Mouse (Mus musculus) MEL (cell line): ENCODE results near the gene Gm17720. TPM values are rescaled to one million over a fixed set of nuclear protein-coding genes. Genes with fewer than 3 reads are reported as not detected.
A peak's percentile ranks its signal among the peaks of the same experiment; 100 is the strongest.

Source experiments
- DNase-seq: peaks from one replicate; pipeline ENCODE4 v3.0.0; 2011; ENCODE audit warnings: low read depth, low spot score
- H3K27ac ChIP-seq: 2 replicates; pipeline ENCODE4 v1.5.1; 2012; ENCODE audit warnings: low read depth, mild to moderate bottlenecking, control low read depth, low read length, moderate library complexity; ENCODE audit not compliant: control insufficient read depth
- H3K27me3 ChIP-seq, 2 experiments: fragments of 150-350 bp in 1 of 2; sonication (generic) in 1 of 2; 2 replicates each; pipeline ENCODE4 v1.6.1; 2012; ENCODE audit warnings: low read length in 2 of 2, mild to moderate bottlenecking in 2 of 2, improper control_type of control experiment in 1 of 2, moderate library complexity in 1 of 2; ENCODE audit not compliant: insufficient read depth in 2 of 2, control insufficient read depth in 1 of 2
- H3K36me3 ChIP-seq, 2 experiments: 2 replicates each; pipeline ENCODE4 v1.6.1; 2012 to 2014; ENCODE audit warnings: low read length in 2 of 2, improper control_type of control experiment in 1 of 2, inconsistent platforms in 1 of 2, mild to moderate bottlenecking in 1 of 2; ENCODE audit not compliant: insufficient read depth in 2 of 2, control insufficient read depth in 1 of 2
- H3K4me1 ChIP-seq, 2 experiments: fragments of 150-350 bp in 1 of 2; sonication (generic) in 1 of 2; 2 replicates each; pipeline ENCODE4 v1.6.1; 2012; ENCODE audit warnings: low read length in 2 of 2, improper control_type of control experiment in 1 of 2, mild to moderate bottlenecking in 1 of 2; ENCODE audit not compliant: insufficient read depth in 2 of 2, control insufficient read depth in 1 of 2
- H3K4me3 ChIP-seq, 2 experiments: fragments of 150-350 bp in 1 of 2; sonication (generic) in 1 of 2; 2 replicates each; pipeline ENCODE4 v1.5.1; 2012; ENCODE audit warnings: low read depth in 2 of 2, low read length in 2 of 2, mild to moderate bottlenecking in 2 of 2, moderate library complexity in 2 of 2, control low read depth in 1 of 2, improper control_type of control experiment in 1 of 2; ENCODE audit not compliant: control insufficient read depth in 1 of 2, insufficient read depth in 1 of 2
- H3K79me2 ChIP-seq: 2 replicates; pipeline ENCODE4 v1.6.1; 2012; ENCODE audit warnings: mild to moderate bottlenecking, low read length, moderate library complexity; ENCODE audit not compliant: control insufficient read depth, poor library complexity, insufficient read depth
- H3K9ac ChIP-seq: 2 replicates; pipeline ENCODE4 v1.6.1; 2012; ENCODE audit warnings: low read depth, mild to moderate bottlenecking, control low read depth, low read length, moderate library complexity; ENCODE audit not compliant: control insufficient read depth, poor library complexity, severe bottlenecking
- H3K9me3 ChIP-seq: fragments of 150-350 bp; sonication (generic); replicated peaks from 2 replicates; pipeline ENCODE4 v1.6.1; 2012; ENCODE audit warnings: mild to moderate bottlenecking, low read length, improper control_type of control experiment, moderate library complexity; ENCODE audit not compliant: insufficient read depth
- CHD1 ChIP-seq: IDR thresholded peaks from 2 replicates; pipeline ENCODE4 v1.6.1; 2012; ENCODE audit warnings: low read depth, mild to moderate bottlenecking, inconsistent platforms, low read length, improper control_type of control experiment
- CTCF ChIP-seq, 3 experiments: IDR thresholded peaks in 2 of 3; conservative IDR thresholded peaks in 1 of 3; 2 replicates each; pipeline ENCODE4 v1.5.1; 2011 to 2012; ENCODE audit warnings: low read length in 3 of 3, low read depth in 2 of 3, mild to moderate bottlenecking in 2 of 3, improper control_type of control experiment in 1 of 3, inconsistent platforms in 1 of 3, mixed read lengths in 1 of 3, moderate library complexity in 1 of 3; ENCODE audit not compliant: control insufficient read depth in 1 of 3, insufficient read depth in 1 of 3, poor library complexity in 1 of 3, severe bottlenecking in 1 of 3
- ELF1 ChIP-seq: IDR thresholded peaks from 2 replicates; pipeline ENCODE4 v1.6.1; 2014; ENCODE audit warnings: low read depth, mild to moderate bottlenecking, inconsistent platforms, low read length, improper control_type of control experiment, moderate library complexity
- EP300 ChIP-seq, 2 experiments: IDR thresholded peaks; 2 replicates each; pipeline ENCODE4 v1.6.1; 2011; ENCODE audit warnings: improper control_type of control experiment in 2 of 2, low read length in 2 of 2, low read depth in 1 of 2, mild to moderate bottlenecking in 1 of 2
- GATA1 ChIP-seq: IDR thresholded peaks from 2 replicates; pipeline ENCODE4 v1.6.1; 2011; ENCODE audit warnings: low read depth, low read length, improper control_type of control experiment
- MAFK ChIP-seq: IDR thresholded peaks from 2 replicates; pipeline ENCODE4 v1.6.1; 2011; ENCODE audit warnings: low read depth, mild to moderate bottlenecking, low read length, improper control_type of control experiment, borderline replicate concordance
- MAZ ChIP-seq: IDR thresholded peaks from 2 replicates; pipeline ENCODE4 v1.6.1; 2012; ENCODE audit warnings: low read depth, mild to moderate bottlenecking, inconsistent platforms, low read length, improper control_type of control experiment
- MEF2A ChIP-seq: IDR thresholded peaks from 2 replicates; pipeline ENCODE4 v1.6.1; 2014; ENCODE audit warnings: low read depth, mild to moderate bottlenecking, inconsistent platforms, low read length, improper control_type of control experiment; ENCODE audit not compliant: poor library complexity, insufficient replicate concordance, severe bottlenecking; ENCODE audit errors: extremely low read depth
- MXI1 ChIP-seq: IDR thresholded peaks from 2 replicates; pipeline ENCODE4 v1.6.1; 2011; ENCODE audit warnings: mild to moderate bottlenecking, low read depth, low read length, improper control_type of control experiment
- NELFE ChIP-seq: IDR thresholded peaks from 2 replicates; pipeline ENCODE4 v1.6.1; 2011; ENCODE audit warnings: low read depth, low read length, improper control_type of control experiment
- NRF1 ChIP-seq: IDR thresholded peaks from 2 replicates; pipeline ENCODE4 v1.6.1; 2014; ENCODE audit warnings: low read depth, mild to moderate bottlenecking, inconsistent platforms, low read length, improper control_type of control experiment, moderate library complexity; ENCODE audit not compliant: poor library complexity, insufficient read depth, severe bottlenecking
- POLR2A ChIP-seq, 2 experiments: IDR thresholded peaks; 2 replicates each; pipeline ENCODE4 v1.6.1; 2011 to 2012; ENCODE audit warnings: low read length in 2 of 2, mild to moderate bottlenecking in 2 of 2, control low read depth in 1 of 2, improper control_type of control experiment in 1 of 2, low read depth in 1 of 2, moderate library complexity in 1 of 2; ENCODE audit not compliant: control insufficient read depth in 1 of 2, insufficient read depth in 1 of 2, poor library complexity in 1 of 2
- POLR2AphosphoS2 ChIP-seq: IDR thresholded peaks from 2 replicates; pipeline ENCODE4 v1.6.1; 2011; ENCODE audit warnings: low read length, improper control_type of control experiment
- RCOR1 ChIP-seq: IDR thresholded peaks from 2 replicates; pipeline ENCODE4 v1.6.1; 2012; ENCODE audit warnings: low read depth, mild to moderate bottlenecking, inconsistent platforms, low read length, improper control_type of control experiment
- TCF12 ChIP-seq: IDR thresholded peaks from 2 replicates; pipeline ENCODE4 v1.6.1; 2014; ENCODE audit warnings: low read depth, mild to moderate bottlenecking, inconsistent platforms, low read length, improper control_type of control experiment, moderate library complexity
- USF2 ChIP-seq, 2 experiments: IDR thresholded peaks; 2 replicates each; pipeline ENCODE4 v1.6.1; 2011 to 2012; ENCODE audit warnings: improper control_type of control experiment in 2 of 2, low read length in 2 of 2, borderline replicate concordance in 1 of 2, inconsistent platforms in 1 of 2, low read depth in 1 of 2, mild to moderate bottlenecking in 1 of 2; ENCODE audit not compliant: insufficient read depth in 1 of 2
- ZMIZ1 ChIP-seq: IDR thresholded peaks from 2 replicates; pipeline ENCODE4 v1.6.1; 2012; ENCODE audit warnings: low read depth, mild to moderate bottlenecking, inconsistent platforms, low read length, improper control_type of control experiment, moderate library complexity
- polyA plus RNA-seq, 2 experiments: library from polyadenylated mRNA; stranded (reverse) in 1 of 2; unstranded in 1 of 2; fragments of >175 nt in 1 of 2; fragments of >200 nt in 1 of 2; gene quantifications; 2 replicates each; pipeline versions ENCODE4 v1.2.1 to v1.2.4; 2012; ENCODE audit warnings: low replicate concordance in 2 of 2, low read depth in 1 of 2; ENCODE audit not compliant: insufficient read length in 2 of 2, insufficient read depth in 1 of 2, missing spikeins in 1 of 2
- total RNA-seq: library from RNA; depleted of rRNA; stranded (reverse); fragments of 300-350 nt; gene quantifications from 2 replicates; pipeline ENCODE4 v1.2.3, GENCODE M21; 2012

Gm17720 gene
- total and polyA plus RNA-seq, 3 experiments = not detected

GRCm38 (mm10) chr8:110119715-110120114 lies 17.2 kb upstream of the Gm17720 start:
- Histone ChIP-seq H3K9ac (no peak overlapping the region), H3K27ac (no peak overlapping the region), H3K79me2 (no peaks in the 10 kb centered on the region), H3K4me1 (no peaks in the 10 kb centered on the region), H3K27me3 (no peaks in the 10 kb centered on the region), H3K9me3 (no peaks in the 10 kb centered on the region), H3K4me3 (no peak overlapping the region), H3K36me3 (no peaks in the 10 kb centered on the region)
- no peak for DNase-seq
- no peak for TF ChIP-seq USF2 (IDR thresholded peaks at IDR 0.05; ENCODE audit: borderline replicate concordance in 1 of 2, insufficient read depth in 1 of 2, low read depth in 1 of 2, low read length in 2 of 2)
- no peak for TF ChIP-seq ZMIZ1
- peak in 1 of 3 experiments; percentile 41; a peak in 2 of 6 replicates for TF ChIP-seq CTCF (IDR thresholded peaks at IDR 0.05 in 2 of 3, conservative IDR thresholded peaks at IDR 0.05 in 1 of 3; ENCODE audit: control insufficient read depth in 1 of 3, insufficient read depth in 1 of 3, low read depth in 2 of 3, low read length in 3 of 3, poor library complexity in 1 of 3, severe bottlenecking in 1 of 3)

GRCm38 (mm10) chr8:110101676-110102075 lies 877 bp downstream of the Gm17720 start:
- TF ChIP-seq POLR2A (IDR thresholded peaks at IDR 0.05; ENCODE audit: control insufficient read depth in 1 of 2, insufficient read depth in 1 of 2, low read depth in 1 of 2, low read length in 2 of 2, poor library complexity in 1 of 2) = no peak
- TF ChIP-seq ZMIZ1 = no peak
- TF ChIP-seq CHD1 = no peak
- no peak for TF ChIP-seq NRF1
- TF ChIP-seq CTCF (IDR thresholded peaks at IDR 0.05 in 2 of 3, conservative IDR thresholded peaks at IDR 0.05 in 1 of 3; ENCODE audit: control insufficient read depth in 1 of 3, insufficient read depth in 1 of 3, low read depth in 2 of 3, low read length in 3 of 3, poor library complexity in 1 of 3, severe bottlenecking in 1 of 3) = no peak
- TF ChIP-seq POLR2AphosphoS2 = no peak
- TF ChIP-seq MAFK = no peak
- TF ChIP-seq RCOR1 = no peak
- no peak for TF ChIP-seq NELFE
- no peak for TF ChIP-seq MAZ
- TF ChIP-seq ELF1 = no peak
- TF ChIP-seq GATA1 = no peak
- TF ChIP-seq EP300 (IDR thresholded peaks at IDR 0.05; ENCODE audit: low read depth in 1 of 2, low read length in 2 of 2) = no peak
- TF ChIP-seq MXI1 = no peak
- no peak for TF ChIP-seq TCF12
- TF ChIP-seq MEF2A = no peak
- Histone ChIP-seq H3K4me3 (no peak overlapping the region), H3K36me3 (no peaks in the 10 kb centered on the region), H3K9ac (no peak overlapping the region), H3K27me3 (no peaks in the 10 kb centered on the region), H3K79me2 (no peaks in the 10 kb centered on the region), H3K4me1 (no peaks in the 10 kb centered on the region), H3K27ac (no peak overlapping the region), H3K9me3 (no peaks in the 10 kb centered on the region)
- no peak for DNase-seq
